Comparison of ENCODE assay signal across 24 mouse cellular contexts in genomic region chr12:16996886-16997462, GRCm38 (mm10). TPM values are rescaled to one million over a fixed set of nuclear protein-coding genes. Genes with fewer than 3 reads are reported as not detected.
DNase-seq lines count a peak whose midpoint lies in the region; TF ChIP-seq lines count a peak whose summit lies in the region.
"Had no signal": no experiment of that assay in that cellular context is flagged by ENCODE, and none has a peak within 500 bp of the region (broad histone marks: within the 10 kb centered on the region; RNA-seq: fewer than 3 reads in every experiment).

No protein-coding gene starts in this region.

- intact Hi-C loops in left cerebral cortex, adult 2 months (cut with DNase I): no loop called here
- intact Hi-C loops in left cerebral cortex, postnatal 4 days (cut with DNase I): loop anchor here (10.0 kb wide), 1 partner anchor 272 kb away; no protein-coding TSS in a partner anchor

- H3K27ac ChIP-seq in left cerebral cortex, adult 2 months: peak overlapping the region; percentile 15; the same call in 1 of the 2 replicates
- H3K27ac ChIP-seq: embryonic facial prominence, embryonic 15.5 days; heart, embryonic 10.5 days; hindbrain, embryonic 15.5 days; liver, embryonic 14.5 days; macrophage; midbrain, embryonic 13.5 days; neural tube, embryonic 13.5 days had no signal

- no peak; the same call in 1 of the 2 replicates for TF ChIP-seq CTCF in left cerebral cortex, adult 2 months (IDR thresholded peaks at IDR 0.05)

- H3K4me3 ChIP-seq in left cerebral cortex, adult 2 months: no peak overlapping the region
- H3K4me3 ChIP-seq: embryonic facial prominence, embryonic 15.5 days; heart, embryonic 10.5 days; hindbrain, embryonic 15.5 days; midbrain, embryonic 13.5 days; neural tube, embryonic 13.5 days had no signal

- DNase-seq in left cerebral cortex, adult 2 months (ENCODE audit: extremely low spot score in 1 of 2, low spot score in 2 of 2): no peak
- no peak for DNase-seq in left cerebral cortex, postnatal 4 days
- DNase-seq in thymus, postnatal 0 days (ENCODE audit: low spot score): peak; percentile 48
- no peak for DNase-seq in thymus, postnatal 4 days
- peak; percentile 34 for DNase-seq in MN1 (ENCODE audit: low spot score)
- peak; percentile 27 for DNase-seq in telencephalon, adult 2 months (ENCODE audit: low read depth, low spot score)
- no peak for DNase-seq in kidney, adult 18-20 months
- DNase-seq in lung, adult 18-20 months: no peak
- DNase-seq: adrenal gland, adult 2 months; cerebellum, adult 2 months; cerebellum, postnatal 25 days; embryo, embryonic 11 days; kidney, adult 8-10 months; kidney, postnatal 14 days; thymus, postnatal 14 days had no signal

RNA-seq across cellular contexts. Expression of gene Pqlc3, which starts 3.2 kb away (rescaled TPM):
- total RNA-seq in left cerebral cortex, adult 2 months (2021): 1 to 10 TPM; 1.2 to 1.3 TPM
- total RNA-seq in left cerebral cortex, postnatal 4 days (2021): 1 to 10 TPM in 1 of 2 experiments, under 1 TPM in 1; 0.68 to 1.1 TPM
- polyA plus RNA-seq in thymus, postnatal 0 days (2015; fragmentation: Nextera tagmentation; extraction: Ambion mirVana): 23.8 and 28.4 TPM in 2 replicates

RNA-seq across cellular contexts. Expression of gene 2410004P03Rik, which starts 14.6 kb away (rescaled TPM):
- 1 to 10 TPM in 1 of 2 experiments, under 1 TPM in 1; 0.57 to 1.1 TPM for total RNA-seq in left cerebral cortex, adult 2 months (2021)
- 1 to 10 TPM; 1.2 to 2.4 TPM for total RNA-seq in left cerebral cortex, postnatal 4 days (2021)
- polyA plus RNA-seq in thymus, postnatal 0 days (2015; fragmentation: Nextera tagmentation; extraction: Ambion mirVana): 1.2 and 1.3 TPM in 2 replicates
- total RNA-seq: adrenal gland, adult 2 months; gastrocnemius, adult 8-10 months had no signal
- polyA plus RNA-seq: adrenal gland, adult 2 months; G1E had no signal

Comparison
In these comparisons a context has a peak if more than half of its experiments do, and no peak if none do; other contexts are left out.
1. DNase-seq: peak in thymus, postnatal 0 days (single experiment), MN1 (single experiment) and telencephalon, adult 2 months (single experiment); none in left cerebral cortex, adult 2 months (0 of 2), left cerebral cortex, postnatal 4 days (single experiment), thymus, postnatal 4 days (single experiment), kidney, adult 18-20 months (single experiment) and lung, adult 18-20 months (0 of 2).